Mouse (Mus musculus) mouse trophoblast stem cell (cell line): ENCODE data around the gene Otogl.

Experiments
- in situ Hi-C, 2 experiments: fragments of 300-500 bp; cut with MseI, MboI; formaldehyde crosslinking; loops; 2 replicates in 1 of 2; 3 replicates in 1 of 2; pipeline ENCODE4 v1.15.1; 2025

The Otogl gene

DNA sequence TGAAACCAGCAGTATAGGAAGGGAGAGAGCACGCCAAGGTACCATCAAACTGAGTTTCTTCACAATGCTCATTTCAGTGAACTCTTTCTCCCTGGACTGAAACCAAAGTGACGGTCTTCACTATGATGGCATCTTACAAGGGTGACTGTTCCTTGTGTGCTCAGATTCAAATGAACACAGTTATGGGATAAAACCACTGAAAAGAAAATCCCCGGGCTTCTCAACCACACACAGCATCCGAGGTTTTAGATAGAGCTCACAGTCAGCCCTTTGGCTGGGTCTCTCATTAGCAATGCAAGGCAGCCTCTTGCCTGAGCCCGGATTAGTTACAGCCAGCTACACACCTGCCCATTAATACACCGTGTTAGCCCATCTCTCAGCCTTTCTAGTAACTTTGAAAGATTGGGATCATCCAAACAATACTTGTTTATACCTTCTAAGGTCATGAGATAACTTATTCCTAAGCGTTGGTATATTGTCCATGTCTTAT, at the start of gene Otogl:
Gene Otogl (minus strand): TSS at position 51 of the 490 bp plus-strand sequence.
- in situ Hi-C loops = no loop called here

DNA sequence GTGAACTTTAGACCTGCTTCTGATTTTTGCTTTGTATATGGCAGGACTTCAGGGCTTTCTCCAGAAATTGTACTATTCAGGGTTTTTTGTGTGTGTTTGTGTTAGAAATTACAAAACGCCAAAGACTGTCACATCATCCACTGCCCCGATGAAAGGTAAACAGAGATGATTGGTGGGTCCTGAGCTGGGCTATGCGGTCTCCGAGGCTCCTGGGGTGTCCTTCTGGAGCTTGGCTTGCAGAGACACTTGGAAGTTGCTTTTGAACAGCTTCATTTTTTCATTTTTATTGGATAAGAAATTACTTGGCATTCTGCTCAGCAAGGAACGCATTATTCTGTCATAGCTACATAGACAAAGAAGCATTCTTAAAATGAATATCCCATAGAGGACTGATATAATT, 44.7 kb upstream of the Otogl start:
- in situ Hi-C loops = no loop called here

DNA sequence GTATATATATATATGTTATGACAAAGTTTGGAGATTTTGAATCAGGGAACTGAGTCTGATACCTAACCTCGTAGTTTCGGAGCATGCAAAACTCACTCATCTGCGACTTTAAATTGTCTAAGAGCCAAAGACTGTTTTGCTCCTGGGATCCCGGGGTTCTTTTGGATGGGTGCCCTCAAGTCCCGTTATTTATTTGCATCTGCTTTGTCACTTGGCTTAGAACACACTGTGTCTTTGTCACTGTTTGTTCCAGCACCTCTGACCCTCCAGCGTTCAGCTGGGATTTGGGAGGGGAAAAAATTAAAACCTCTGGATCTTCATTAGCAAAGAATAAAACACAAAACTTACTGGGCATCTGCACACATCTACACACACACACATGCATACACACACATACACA, 42.5 kb upstream of the Otogl start:
- in situ Hi-C loops = no loop called here

DNA sequence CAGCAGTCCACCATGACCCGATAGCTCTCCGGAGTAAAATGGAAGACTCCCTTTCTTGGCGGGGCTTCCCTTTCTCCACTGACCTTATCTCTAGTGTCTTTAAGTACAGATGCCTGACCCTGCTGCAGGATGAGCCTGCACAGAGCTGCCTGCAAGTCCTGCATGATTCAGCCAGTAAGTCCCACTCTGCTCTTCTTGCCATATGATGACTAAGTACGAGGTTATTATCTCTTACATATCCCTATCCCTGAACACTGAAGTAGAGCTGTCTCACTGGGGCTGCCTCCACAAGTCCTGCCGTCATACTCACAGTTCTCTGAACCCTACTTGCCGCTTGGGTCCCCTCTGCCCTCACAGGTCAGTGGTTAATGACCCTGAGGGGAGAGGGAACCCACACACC, 39.7 kb upstream of the Otogl start:
- in situ Hi-C loops = no loop called here

DNA sequence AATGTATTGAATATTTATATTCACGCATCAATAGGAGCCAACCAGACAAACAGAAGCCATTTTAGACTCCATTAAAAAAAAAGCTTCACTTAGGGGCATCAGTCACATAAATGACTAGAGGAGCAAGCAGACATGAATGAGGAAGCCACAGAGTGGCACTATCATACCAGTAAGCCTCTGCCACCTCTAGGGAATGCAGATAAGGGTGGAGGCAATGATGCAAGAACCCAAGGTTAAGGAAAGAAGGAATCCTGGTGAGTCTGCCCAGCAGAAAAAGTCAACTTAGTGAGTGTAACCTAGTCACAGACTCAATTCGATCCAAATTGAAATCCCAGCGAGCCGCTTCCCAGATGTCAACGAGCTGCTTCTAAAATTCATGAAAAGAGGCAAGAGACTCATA, 38.0 kb upstream of the Otogl start:
- in situ Hi-C loops = no loop called here

DNA sequence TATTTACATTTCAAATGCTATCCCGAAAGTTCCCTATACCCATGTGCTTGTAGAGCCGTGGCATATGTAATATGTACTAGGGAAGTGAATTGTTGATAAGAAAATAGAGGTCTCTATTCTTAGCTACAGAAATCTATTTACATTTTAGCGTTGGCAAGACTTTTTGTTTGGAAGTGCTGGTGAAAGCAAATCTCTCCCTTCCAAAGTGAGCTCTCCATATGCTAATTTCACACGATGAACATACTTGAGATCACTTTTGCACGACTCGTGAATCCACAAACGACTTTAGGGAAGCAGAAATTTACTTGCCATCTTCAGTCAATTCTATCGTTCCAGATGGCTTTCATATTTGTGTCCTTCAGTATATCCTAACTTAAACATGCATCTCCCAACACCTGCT, 36.7 kb upstream of the Otogl start:
- in situ Hi-C loops = no loop called here

DNA sequence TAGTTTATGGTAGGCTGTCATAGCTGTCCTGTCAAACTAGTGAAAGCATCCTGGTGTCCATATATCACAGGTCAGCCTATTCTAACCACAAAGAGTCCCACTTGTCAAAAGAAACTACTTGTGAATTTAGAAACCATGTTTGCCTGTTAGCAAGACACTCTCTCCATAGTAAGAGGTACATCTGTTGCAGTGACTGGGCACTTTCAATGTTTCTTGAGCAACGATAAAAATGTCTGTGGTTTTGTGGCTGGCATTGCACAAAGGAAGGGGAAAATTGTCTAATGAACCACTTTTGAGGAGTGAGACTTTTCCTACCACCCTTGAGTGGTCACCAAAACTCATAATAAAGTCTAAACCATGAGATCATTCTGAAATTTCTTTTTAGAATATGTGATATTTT, 36.1 kb upstream of the Otogl start:
- in situ Hi-C loops = no loop called here

DNA sequence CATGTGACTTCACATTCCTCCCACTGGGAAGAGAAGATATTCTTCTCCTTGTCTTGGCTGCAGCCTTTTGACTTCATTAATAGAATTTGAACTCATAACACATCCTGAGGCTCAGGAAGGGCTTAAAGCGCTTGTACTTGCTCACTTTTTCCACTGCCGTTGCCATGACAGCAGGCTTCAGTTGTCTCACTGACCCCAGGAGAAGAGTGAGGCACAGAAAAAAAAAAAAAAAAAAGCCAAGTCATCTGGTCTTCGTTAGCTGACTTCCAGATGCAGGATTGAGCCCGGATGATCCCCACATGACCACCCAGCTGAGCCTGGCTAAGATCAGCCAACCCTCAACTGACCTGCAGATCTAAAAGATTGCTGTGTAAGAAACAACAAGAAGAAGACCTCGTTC, 34.4 kb upstream of the Otogl start:
- in situ Hi-C loops = no loop called here

DNA sequence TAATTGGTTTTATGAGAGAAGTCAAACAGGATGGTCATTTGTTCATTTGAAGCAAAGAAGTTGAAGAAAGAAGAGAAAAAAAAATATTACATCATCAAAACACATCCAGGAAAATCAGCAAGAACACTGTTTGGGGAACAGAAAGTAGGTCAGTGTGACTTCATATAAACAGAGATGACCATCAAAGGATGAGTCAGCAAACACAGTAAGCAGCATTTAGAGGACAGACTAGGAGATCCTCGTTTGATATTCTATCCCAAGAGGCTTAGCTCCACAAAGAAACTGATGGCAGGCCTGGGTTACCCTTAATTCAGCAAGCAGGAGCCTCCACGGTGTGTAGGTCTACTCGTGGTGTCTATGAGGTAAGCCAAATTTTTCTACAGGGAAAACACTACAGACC, 31.9 kb upstream of the Otogl start:
- in situ Hi-C loops = no loop called here

DNA sequence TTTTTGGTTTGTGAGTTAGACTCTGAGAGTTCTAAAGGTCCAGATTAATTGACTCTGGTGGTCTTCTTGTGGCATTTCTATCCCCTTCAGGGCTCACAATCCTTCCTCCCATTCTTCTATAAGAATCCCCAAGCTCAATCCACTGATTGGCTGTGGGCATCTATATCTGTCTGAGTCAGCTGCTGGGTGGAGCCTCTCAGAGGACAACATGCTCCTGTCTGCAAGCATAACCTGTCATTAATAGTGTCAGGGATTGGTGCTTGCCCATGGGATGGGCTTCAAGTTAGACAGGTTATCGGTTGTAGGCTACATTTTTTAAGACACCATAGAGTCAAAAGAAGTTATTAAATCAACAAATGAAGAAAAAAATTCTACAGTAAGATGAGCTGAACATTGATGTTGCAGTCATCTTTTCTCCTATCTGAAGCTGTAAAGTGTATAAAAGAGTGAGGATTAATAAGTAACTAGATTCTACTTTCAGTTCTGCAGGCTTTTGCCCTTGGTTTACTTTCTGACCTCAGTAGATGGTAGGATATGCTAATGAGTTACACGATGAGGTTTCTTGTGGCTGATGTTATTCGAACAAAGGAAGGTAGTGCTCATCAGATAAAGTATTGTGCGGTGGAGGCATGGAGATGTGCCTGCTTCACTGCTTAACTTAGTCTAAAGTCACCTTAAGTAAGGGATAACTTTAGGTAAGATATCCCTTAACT, 29.4 kb upstream of the Otogl start:
- in situ Hi-C loops = no loop called here

DNA sequence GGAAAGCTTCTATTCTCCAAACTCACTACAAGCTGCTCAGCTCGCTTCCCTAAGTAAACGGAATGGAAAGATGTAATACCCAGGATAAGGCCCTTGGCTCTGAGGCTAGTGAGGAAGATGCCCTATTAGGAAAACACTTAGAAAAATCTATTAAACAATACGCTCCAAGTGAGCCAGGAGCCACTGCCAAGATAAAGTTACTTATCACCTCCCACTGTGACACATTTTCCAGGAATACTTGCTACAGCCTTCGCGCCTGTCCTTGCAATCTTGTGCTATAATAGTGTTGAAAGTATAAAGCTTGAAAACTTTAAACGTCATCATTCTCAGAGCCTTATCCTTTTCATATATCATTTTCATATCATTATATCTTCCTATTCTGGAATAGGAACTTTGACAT, 28.4 kb upstream of the Otogl start:
- in situ Hi-C loops = no loop called here

DNA sequence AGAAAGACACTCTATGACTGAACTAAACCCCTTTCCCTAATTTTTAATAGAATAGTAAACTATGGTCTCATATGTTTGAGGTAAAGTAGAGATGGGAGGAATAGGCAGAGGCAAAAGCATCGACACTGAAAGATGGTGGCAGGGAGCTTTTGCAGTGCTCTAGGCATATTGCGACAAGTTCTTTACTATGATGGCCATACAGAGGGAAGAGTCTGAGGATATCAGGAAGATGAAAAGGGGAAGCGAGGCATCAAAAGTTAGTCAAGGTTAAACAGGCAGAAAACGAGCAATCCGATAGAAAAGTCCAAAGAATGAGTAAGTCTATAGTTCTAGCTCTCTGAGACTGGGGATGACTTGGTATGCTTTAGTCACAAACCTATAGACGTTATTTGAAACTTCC, 27.9 kb upstream of the Otogl start:
- in situ Hi-C loops = no loop called here

DNA sequence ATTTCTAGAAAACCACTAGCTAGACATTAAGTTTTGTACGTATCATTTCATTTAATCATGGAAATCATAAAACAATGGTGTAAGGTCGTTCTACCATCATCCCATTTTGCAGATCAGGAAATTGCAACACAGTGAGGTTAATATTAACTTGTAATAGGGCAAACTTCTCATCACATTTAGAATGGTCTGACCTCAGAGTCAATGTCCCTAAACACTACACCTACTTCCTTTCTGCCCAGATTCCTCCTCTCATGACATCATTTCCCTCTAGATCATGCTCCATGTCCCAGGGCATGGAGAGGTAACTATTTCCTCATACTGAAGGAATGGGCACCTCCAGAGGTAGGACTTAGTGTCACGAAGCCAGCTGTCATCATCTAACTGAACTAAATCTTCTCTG, 22.1 kb upstream of the Otogl start:
- in situ Hi-C loops = no loop called here

DNA sequence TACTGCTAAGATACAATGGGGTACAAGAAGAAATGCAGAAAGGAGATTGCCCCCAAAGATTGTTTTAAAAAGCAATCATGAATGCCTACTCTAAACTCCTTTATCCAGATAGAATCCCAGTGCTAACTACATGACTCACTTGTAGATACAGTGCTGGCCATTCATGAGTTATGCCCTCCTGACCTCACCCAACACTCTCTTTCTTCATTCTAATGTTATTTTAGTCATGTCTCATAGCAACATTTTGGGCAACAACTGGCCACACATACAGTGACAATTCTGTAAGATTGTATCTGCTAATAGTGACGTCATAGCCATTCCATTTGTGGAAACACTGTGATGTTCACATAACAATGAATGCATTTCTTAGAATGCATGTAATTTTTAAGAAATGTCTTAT, 21.6 kb upstream of the Otogl start:
- in situ Hi-C loops = no loop called here

DNA sequence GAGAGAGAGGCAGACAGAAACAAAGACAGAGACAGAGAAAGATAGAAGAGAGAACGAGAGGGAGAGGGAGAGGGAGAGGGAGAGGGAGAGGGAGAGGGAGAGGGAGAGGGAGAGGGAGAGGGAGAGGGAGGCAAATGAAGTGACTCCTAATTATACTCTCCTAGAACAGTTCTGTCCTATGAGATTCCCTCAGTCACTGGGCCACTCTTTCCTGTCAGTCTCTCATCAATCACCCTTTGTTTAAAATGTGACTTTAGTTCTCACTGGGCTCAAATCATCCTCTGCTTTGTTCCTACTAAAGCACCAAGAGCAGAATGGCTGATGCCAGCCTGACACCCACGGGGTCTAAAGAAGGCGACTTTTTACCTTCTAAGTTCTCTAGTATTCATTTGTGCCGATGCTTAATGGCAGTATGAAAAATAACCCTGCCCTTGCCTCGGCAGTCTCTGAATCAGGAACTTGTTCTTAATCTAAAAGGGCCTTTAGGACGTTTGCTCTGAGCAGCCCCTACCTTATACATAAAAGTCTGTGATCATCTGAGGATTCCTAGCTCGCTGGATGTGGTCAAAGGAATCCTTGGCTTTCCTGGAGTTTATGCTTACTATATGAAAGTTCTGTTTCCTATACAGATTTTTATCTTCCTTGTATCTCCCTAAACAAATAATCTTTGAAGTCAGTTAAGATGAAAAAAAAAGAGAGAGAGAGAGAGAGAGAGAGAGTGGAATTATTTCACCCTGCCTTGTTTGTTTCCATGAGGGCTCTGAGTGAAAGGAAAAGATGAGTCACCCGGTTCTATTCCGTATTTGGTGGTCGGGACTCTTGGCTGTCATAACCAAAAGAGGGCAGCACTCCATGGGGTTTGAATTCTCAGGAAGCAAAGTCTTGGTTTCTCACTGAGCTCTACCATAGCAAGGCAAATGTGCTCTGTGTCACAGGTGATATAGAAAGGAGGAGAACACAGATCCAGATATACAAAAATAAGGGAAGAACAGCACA, 20.2 kb upstream of the Otogl start:
- in situ Hi-C loops = no loop called here

DNA sequence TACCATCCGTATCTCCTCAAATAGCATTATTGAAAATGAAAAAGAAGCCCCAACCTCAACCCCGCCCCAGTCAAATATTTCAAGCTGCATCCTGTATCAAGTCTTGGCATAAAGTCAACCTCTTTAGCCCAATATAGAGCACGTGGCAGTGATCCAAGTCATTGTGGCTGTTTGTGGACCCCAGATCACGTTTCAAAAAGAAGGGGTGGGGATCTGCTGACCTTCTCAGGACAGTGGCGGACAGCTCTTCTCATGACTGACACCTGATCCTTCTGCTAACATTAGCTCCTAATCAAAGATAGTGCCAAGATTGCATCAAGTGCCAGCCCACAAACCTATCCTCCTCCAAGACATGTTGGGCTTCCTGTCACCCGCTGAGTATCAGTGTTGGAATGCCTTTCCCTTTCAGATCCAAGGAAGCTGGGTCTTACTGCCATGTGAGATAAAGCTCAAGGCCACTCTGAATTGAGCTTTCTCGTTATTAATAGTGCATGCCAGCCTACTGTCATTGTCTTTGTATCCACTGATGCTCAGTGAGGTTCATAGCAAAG, 18.6 kb upstream of the Otogl start:
- in situ Hi-C loops = no loop called here

DNA sequence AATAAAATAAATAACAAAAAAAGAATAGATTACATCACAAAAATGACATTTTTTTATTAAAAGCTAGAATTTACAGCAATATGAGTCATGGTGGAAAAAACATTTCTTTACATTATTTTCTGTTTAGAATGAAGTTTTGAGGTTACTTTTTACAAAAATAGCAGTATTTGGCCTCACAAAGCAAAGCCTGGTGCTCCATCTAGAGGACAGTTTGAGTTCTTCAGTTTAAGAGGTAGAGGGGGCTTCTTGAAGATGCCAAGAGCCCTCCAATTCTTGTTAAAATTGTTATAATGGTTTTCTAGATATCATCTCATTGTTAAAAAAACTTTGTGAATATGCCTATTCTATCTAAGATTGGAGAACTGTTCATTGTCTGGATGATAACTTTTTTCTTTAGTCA, 13.4 kb upstream of the Otogl start:
- in situ Hi-C loops = no loop called here

DNA sequence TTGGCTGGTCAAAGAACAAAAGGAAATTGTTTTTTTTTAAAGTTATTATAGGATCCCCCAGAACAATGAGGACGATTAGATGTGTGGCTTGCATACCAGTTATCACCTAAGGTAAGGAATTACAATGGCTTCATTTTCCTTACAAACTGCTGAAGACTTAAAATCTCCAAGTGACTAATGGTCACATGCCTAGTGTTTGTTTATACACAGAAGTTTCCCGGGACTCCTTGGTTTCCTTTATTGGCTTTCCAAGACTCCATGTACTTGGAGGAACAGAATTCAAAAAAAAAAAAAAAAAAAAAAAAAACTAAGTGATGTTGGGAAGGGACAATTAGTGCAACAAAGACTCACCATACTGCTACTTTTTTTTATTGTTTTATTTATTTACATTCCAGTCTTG, 11.9 kb upstream of the Otogl start:
- in situ Hi-C loops = no loop called here

DNA sequence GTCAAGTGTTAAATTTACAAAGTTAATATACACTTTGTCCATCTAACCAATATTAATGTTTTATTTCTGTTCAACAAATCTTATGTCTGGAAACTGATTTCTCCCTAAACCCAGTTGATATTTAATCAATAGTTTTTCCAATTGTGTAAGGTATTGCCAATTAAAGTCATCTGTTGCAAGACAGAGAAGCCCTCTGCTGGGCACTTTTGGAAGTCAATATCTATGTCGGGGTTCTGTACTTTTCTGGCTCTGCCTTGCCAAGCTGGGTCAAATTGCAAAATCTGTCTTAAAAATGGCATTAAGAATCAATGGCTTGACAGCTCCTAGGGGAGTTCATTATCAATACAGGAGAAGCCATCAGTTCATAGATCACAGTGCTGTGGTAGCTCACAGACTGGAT, 10.8 kb upstream of the Otogl start:
- in situ Hi-C loops = no loop called here

DNA sequence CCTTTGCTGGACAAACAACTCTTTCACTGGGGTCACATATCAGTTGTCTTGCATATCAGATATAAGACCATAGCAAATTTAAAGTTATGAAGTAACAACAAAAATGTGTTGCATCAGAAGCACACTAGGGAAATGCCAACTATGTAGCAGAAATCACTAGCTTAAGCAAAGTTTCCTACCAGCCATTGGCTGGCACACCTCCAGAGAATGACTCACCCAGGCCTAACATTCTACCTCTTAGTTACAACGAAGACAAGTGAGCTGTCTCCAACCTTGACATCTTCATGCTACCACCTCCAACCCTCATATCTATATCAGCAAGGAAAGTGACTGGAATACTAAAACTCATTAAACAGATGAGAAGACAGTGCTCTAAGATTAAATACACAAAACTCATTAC, 9.6 kb upstream of the Otogl start:
- in situ Hi-C loops = no loop called here

DNA sequence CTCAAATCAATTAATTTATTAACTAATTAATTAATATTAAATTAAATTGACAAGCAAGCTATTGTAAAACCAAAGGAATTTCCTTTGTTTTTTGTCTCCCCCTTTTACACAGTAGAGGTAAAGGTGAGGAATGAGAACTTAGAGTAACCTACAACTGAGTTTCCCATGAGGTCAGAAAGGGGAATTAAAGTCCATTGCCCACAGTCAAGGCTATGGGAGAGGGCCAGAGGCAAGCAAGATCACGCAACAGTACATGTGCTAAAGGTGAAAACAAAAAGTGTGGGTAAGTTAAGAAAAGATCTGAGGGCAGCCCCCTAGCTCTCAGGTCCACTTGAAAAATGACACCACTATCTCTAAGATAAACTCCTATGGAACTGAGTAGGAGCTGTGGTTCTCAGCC, 9.2 kb upstream of the Otogl start:
- in situ Hi-C loops = no loop called here

DNA sequence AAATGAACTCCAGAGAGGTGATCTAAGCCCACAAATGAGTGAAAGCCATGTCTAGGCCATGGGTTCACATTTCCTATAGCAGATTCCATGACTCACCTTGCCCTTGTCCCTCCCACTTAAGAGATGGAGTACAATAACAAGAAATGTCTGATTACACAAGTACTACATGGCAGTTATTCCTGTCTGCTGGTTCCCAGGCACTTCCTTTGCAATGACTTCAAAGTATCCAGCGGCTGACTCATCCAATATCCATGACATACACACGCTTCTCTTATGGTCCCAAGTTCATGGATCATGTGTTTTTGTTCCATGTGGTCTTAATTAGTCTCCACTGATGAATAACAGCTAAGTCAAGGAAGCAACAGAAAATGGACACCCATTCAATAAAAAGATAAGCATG, 1.1 kb upstream of the Otogl start:
- in situ Hi-C loops = no loop called here

DNA sequence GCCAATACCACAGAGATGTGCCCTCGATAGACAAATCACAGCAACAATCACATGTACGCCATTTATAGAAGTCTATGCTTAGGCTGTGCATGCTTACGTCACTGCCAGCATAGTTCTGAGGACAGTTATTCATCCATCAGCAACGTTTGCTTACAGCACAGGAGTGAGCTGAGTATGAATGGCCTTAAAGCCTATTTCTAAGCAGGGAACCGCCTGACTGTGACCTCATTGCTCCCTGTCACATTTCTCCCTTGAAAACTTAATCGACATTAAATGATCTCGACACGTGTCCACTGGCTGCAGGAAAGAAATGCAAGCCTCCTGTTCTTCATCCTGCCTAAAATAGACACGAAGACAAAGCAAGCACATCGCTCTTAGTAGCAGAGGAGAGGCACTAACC, 5.5 kb downstream of the Otogl start:
- in situ Hi-C loops = no loop called here
